Mouse (Mus musculus) olfactory bulb, adult 2 months (tissue): Measurements from ENCODE around the gene Ctdspl.

Source experiments
- CTCF ChIP-seq: fragments of 200-500 bp; IDR thresholded peaks from 2 replicates; pipeline ENCODE4 v1.5.1; 2012; ENCODE audit warnings: low read depth, mild to moderate bottlenecking, low read length, moderate library complexity; ENCODE audit not compliant: insufficient read depth
- POLR2A ChIP-seq: fragments of 200-500 bp; IDR thresholded peaks from 2 replicates; pipeline ENCODE4 v1.6.1; 2012; ENCODE audit warnings: mild to moderate bottlenecking, low read depth, low read length, moderate library complexity; ENCODE audit not compliant: insufficient read depth

DNA sequence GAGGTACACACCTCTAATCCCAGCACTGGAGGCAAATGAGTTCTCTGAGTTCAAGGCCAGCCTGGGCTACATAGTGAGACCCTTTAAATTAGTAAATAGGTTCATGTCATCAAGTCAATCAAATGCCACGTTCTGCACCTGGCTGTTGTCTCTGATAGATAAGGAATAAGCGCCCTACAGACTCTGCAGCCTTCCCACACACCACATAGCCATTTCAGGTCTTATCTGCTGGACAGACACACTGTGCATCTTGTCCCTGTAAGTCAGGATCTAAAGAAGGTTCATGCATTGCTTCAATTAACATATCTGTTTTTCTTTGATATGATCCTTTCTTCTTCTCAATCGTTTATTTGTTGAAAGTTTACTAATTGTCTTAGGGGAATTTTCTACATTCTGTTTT, 112.3 kb downstream of the Ctdspl start:
- TF ChIP-seq CTCF (no peak), POLR2A (no peak)
